Mouse (Mus musculus) stomach, postnatal 0 days (tissue): ENCODE data around the gene Gm9767.

ENCODE experiments used
- CTCF ChIP-seq: IDR thresholded peaks from 2 replicates; pipeline ENCODE4 v1.5.1; 2016; ENCODE audit warnings: antibody characterized with exemption, low read depth, mild to moderate bottlenecking, moderate library complexity
- EP300 ChIP-seq: optimal IDR thresholded peaks from 2 replicates; pipeline ENCODE3; 2016; ENCODE audit warnings: antibody characterized with exemption

DNA sequence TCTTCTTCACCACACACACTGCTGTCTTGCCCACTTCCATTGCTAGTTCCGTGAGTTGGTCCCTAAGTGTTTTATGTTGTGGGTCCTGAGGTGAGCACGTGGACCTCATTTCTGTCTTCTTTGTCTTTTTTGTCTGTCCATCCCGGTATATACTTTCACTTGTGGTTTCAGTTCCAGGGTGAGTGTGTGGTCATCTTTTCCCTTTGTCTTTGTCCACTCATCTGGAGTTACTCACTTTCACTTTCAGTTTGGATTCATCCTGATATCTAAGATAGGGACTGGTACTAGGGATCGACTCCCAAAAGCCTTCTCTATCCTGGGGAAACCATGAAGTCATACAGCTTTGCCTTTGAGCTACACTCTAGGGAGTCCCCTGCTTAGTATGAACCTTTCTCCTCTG, 15.0 kb upstream of the Gm9767 start:
- no peak for TF ChIP-seq CTCF
- TF ChIP-seq EP300: no peak
